Mouse (Mus musculus) hindbrain, embryonic 16.5 days (tissue): ENCODE data around the gene Prdm2. TPM values are rescaled to one million over a fixed set of nuclear protein-coding genes. Genes with fewer than 3 reads are reported as not detected.

Experiments
- ATAC-seq: fragments of 200-750 bp; cut with Nextera tagmentation; 2 replicates; pipeline ENCODE4 v1.8.0; 2017; ENCODE audit warnings: moderate TSS enrichment, moderate library complexity
- H3K27ac ChIP-seq: fragments of 300-500 bp; sonication (generic); 2 replicates; pipeline ENCODE4 v1.5.1; 2014; ENCODE audit warnings: low read depth, mild to moderate bottlenecking, control low read depth, low read length, moderate library complexity
- H3K27me3 ChIP-seq: fragments of 300-500 bp; sonication (generic); replicated peaks from 2 replicates; pipeline ENCODE4 v1.6.1; 2014; ENCODE audit warnings: low read length; ENCODE audit not compliant: control insufficient read depth, insufficient read depth
- H3K36me3 ChIP-seq: fragments of 300-500 bp; sonication (generic); 2 replicates; pipeline ENCODE4 v1.6.1; 2014; ENCODE audit warnings: mild to moderate bottlenecking, low read length, moderate library complexity, mixed read lengths; ENCODE audit not compliant: control insufficient read depth, insufficient read depth
- H3K4me1 ChIP-seq: fragments of 300-500 bp; sonication (generic); 2 replicates; pipeline ENCODE4 v1.6.1; 2014; ENCODE audit warnings: low read depth, low read length; ENCODE audit not compliant: control insufficient read depth, insufficient read depth
- H3K4me2 ChIP-seq: fragments of 300-500 bp; sonication (generic); 2 replicates; pipeline ENCODE4 v1.6.1; 2014; ENCODE audit warnings: mild to moderate bottlenecking, low read length, control low read depth, moderate library complexity
- H3K4me3 ChIP-seq: fragments of 300-500 bp; sonication (generic); 2 replicates; pipeline ENCODE4 v1.5.1; 2014; ENCODE audit warnings: mild to moderate bottlenecking, low read length, control low read depth, moderate library complexity
- H3K9ac ChIP-seq: fragments of 300-500 bp; sonication (generic); 2 replicates; pipeline ENCODE4 v1.6.1; 2014; ENCODE audit warnings: low read depth, mild to moderate bottlenecking, control low read depth, low read length, moderate library complexity
- H3K9me3 ChIP-seq: fragments of 300-500 bp; sonication (generic); 2 replicates; pipeline ENCODE4 v1.6.1; 2014; ENCODE audit warnings: mild to moderate bottlenecking, low read length, moderate library complexity; ENCODE audit not compliant: control insufficient read depth
- WGBS: fragments of 180-500 bp; shearing (Covaris S2); extraction: QIAGEN DNeasy Blood & Tissue Kit; methylation state at CpG from one replicate; pipeline ENCODE4 v1.1.7; 2014; 5-methylcytosine and 5-hydroxymethylcytosine counted together
- polyA plus RNA-seq: library from polyadenylated mRNA; unstranded; fragments of >200 nt; fragmentation: Nextera tagmentation; extraction: Ambion mirVana; gene quantifications from 2 replicates; pipeline ENCODE4 v1.2.1, GENCODE M21; 2015

Gene Prdm2
- polyA plus RNA-seq, 1 experiment from 2014 or later, result 12.0 TPM

DNA sequence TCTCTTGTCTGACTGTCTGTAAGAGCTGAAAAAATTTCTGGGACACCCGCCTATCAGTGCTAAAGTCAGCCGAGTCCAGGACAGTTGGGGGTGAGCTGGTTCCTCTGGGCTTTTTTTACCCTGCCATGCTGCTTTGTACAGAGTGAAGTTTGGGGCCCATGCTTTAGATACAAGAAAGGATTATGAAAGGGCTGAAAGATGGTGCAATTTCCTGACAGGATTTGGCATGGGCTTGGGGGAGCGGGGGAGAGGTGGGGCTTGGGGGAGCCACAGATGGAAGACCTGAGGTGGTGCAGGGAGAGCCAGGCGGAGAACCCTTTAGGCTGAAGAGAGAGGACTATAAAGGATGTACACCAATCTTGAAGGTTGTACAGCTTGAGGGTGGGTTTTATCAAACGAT, 26.3 kb upstream of the Prdm2 start:
- Histone ChIP-seq H3K4me1 (no peaks in the 10 kb centered on the region), H3K4me2 (no peak overlapping the region), H3K27me3 (no peaks in the 10 kb centered on the region), H3K9me3 (no peaks in the 10 kb centered on the region), H3K9ac (no peak overlapping the region), H3K4me3 (no peak overlapping the region), H3K36me3 (no peaks in the 10 kb centered on the region), H3K27ac (no peak overlapping the region)
- 90% methylated on average over 5 of the region's 5 CpGs for WGBS
- ATAC-seq, result no peak

DNA sequence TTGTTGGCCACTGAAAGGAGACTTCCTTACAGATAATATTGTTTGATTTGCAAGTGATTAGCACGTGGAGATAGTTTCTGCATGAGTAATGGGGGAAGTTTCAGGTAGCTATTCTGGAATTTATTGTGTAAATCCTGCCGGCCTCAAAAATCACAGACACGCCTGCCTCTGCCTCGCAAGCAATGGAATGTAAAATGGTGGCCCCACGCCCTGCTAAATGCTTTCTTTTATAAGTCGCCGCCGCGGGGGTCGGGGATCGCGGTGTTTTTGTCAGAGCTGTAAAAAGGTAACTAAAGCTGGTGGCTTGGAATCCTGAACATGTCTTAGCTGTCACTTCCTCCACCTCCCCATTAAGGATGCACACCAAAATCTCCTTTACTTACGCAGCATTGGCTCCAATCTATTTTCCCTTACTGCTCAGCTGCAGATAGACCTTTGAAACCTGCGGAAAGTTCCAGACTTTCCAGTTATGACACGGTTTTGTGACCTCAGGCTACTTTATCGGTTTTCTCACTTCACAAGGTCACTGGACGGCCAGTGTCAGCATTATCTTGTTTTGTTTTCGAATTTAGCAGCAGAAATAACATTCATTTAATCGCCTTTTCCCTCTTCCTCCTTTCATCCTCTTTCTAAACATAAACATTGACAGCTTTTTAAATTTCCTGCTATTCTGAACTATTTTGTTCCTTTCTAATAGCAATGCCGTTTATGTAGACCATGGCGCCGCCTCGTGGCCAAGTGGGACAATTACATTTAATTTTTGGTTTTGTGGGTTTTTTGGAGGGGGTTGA, 25.6 kb upstream of the Prdm2 start:
- H3K36me3 ChIP-seq, result no peaks in the 10 kb centered on the region
- 0 out of 2 replicates have a peak overlapping the region, but pooled peaks have one; percentile 30 for H3K4me2 ChIP-seq
- WGBS, result 26% methylated on average over 23 of the region's 23 CpGs
- no peaks in the 10 kb centered on the region for H3K27me3 ChIP-seq
- H3K4me1 ChIP-seq, result no peaks in the 10 kb centered on the region
- H3K9me3 ChIP-seq, result no peaks in the 10 kb centered on the region
- H3K27ac ChIP-seq, result no peak overlapping the region
- H3K9ac ChIP-seq, result no peak overlapping the region
- no peak for ATAC-seq
- H3K4me3 ChIP-seq, result no peak overlapping the region

DNA sequence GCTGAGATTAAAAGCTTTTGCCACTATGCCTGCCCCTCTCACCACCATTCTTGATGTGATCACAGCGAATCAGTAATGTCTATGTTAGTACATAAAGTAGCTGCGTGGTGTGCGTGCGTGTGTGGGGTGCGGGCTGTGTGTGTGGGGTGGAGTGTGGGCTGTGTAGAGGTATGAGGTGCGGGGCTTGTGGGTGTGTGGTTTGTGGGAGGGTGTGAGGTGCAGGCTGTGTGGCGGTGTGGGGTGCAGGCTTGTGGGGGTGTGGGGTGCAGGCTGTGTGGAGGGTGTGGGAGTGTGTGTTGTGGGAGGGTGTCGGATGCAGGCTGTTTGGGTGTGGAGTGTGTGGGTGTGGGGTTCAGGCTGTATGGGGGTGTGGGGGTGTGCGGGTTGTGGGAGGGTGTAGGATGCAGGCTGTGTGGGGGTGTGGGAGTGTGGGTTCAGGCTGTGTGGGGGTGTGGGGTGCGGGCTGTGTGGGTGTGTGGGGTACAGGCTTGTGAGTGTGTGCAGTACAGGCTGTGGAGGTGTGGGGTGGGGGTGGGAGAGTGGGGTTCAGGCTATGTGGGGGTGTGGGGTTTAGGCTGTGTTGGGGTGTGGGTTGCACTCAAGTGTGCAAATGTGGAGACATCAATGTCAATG, 19.1 kb upstream of the Prdm2 start:
- Histone ChIP-seq H3K4me2 (no peak overlapping the region), H3K4me3 (no peak overlapping the region), H3K36me3 (no peaks in the 10 kb centered on the region), H3K4me1 (no peaks in the 10 kb centered on the region), H3K27ac (no peak overlapping the region), H3K27me3 (no peaks in the 10 kb centered on the region), H3K9ac (no peak overlapping the region), H3K9me3 (no peaks in the 10 kb centered on the region)
- 95% methylated on average over 10 of the region's 10 CpGs for WGBS
- 0 out of 2 replicates have a peak, but pooled peaks have one; percentile 52 for ATAC-seq

DNA sequence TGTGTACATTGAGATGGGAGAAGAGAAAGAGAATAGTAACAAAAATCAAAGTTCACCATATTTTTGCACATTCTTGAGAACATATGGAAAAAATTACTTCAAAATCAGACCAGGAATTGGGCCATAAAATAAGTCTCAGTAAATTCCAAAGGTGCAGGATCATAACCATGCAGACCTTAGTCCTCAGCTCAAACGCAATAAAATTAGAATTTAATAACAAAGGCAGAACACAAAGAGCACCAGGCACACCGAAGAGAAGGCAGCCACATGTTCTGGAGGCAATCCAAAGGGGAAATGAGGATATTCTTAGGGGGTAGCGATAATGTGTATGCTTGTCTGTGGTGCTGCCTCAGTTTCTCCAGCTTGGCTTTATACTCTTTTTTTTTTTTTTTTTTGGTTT, 18.3 kb upstream of the Prdm2 start:
- Histone ChIP-seq H3K36me3 (no peaks in the 10 kb centered on the region), H3K27ac (no peak overlapping the region), H3K4me3 (no peak overlapping the region), H3K9ac (no peak overlapping the region), H3K4me1 (no peaks in the 10 kb centered on the region), H3K27me3 (no peaks in the 10 kb centered on the region), H3K4me2 (no peak overlapping the region), H3K9me3 (no peaks in the 10 kb centered on the region)
- 74% methylated on average over 3 of the region's 3 CpGs for WGBS
- no peak for ATAC-seq

DNA sequence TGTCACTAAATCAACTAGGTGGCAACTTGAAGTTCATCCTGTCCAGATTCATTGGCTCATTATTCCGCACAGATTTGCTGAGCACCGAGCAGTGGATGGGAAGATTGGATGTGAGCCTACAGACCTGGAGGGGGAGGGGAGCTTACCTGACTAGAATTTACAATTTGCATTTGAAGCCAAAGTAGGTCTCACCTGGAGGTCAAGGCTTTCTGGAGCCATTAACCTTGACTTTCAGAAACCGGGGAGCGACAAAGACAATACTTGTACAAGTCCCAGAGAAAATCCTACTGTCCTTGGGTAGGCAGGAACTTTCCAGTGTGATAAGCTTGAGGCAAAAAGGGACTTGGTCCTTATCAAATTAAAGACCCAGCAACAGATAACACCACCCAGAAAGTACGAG, 15.2 kb upstream of the Prdm2 start:
- H3K9ac ChIP-seq, result no peak overlapping the region
- ATAC-seq, result no peak

GRCm38 (mm10) chr4:143225886-143226285, 13.1 kb upstream of the Prdm2 start:
- Histone ChIP-seq H3K9me3 (no peaks in the 10 kb centered on the region), H3K9ac (no peak overlapping the region), H3K4me2 (no peak overlapping the region), H3K27ac (no peak overlapping the region), H3K36me3 (no peaks in the 10 kb centered on the region), H3K4me1 (no peaks in the 10 kb centered on the region), H3K4me3 (no peak overlapping the region), H3K27me3 (no peaks in the 10 kb centered on the region)
- WGBS, result 51% methylated on average over 9 of the region's 9 CpGs
- ATAC-seq, result no peak

More for the DNA sequence above, 15.2 kb upstream of the Prdm2 start:
- H3K27me3 ChIP-seq, result no peaks in the 10 kb centered on the region
- no peaks in the 10 kb centered on the region for H3K4me1 ChIP-seq
- H3K4me3 ChIP-seq, result no peak overlapping the region
- H3K9me3 ChIP-seq, result no peaks in the 10 kb centered on the region
- WGBS, result 77% methylated on average over 5 of the region's 5 CpGs
- H3K4me2 ChIP-seq, result no peak overlapping the region
- no peak overlapping the region for H3K27ac ChIP-seq
- H3K36me3 ChIP-seq, result no peaks in the 10 kb centered on the region

GRCm38 (mm10) chr4:143219316-143219751, 6.5 kb upstream of the Prdm2 start:
- Histone ChIP-seq H3K27ac (peak overlapping the region; percentile 55; the same call in 1 of the 2 replicates), H3K4me3 (peak overlapping the region; percentile 2; the same call in 1 of the 2 replicates), H3K27me3 (no peaks in the 10 kb centered on the region), H3K4me1 (no peaks in the 10 kb centered on the region), H3K4me2 (peak overlapping the region; percentile 37), H3K36me3 (no peaks in the 10 kb centered on the region), H3K9ac (peak overlapping the region; percentile 14), H3K9me3 (no peaks in the 10 kb centered on the region)
- ATAC-seq, result peak; percentile 80
- WGBS, result 12% methylated on average over 9 of the region's 9 CpGs

- no peaks in the 10 kb centered on the region for H3K4me1 ChIP-seq
Observed at GRCm38 (mm10) chr4:143218858-143219257, 6.1 kb upstream of the Prdm2 start.

DNA sequence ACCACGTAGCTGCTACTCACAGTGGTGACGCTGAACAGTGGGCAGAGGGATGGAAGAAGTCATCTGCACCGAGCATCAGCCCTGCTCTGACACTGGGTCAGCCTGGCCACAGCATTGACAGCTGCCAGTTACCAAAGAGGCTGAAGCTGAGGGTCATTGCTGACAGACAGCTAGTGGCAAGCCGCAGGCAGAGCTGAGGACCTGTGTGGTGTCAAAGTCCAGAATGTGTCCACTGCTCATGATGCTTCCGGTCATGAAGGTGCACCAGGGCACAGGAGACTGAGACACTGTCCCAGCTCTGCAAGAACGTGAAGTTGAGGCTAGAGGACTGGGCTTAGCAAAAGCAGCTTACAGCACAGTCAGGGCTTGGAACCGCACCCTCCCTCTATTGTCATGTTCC, 4.4 kb upstream of the Prdm2 start:
- peaks cover 4% of the 10 kb centered on the region for H3K4me1 ChIP-seq
- H3K27me3 ChIP-seq, result no peaks in the 10 kb centered on the region
- WGBS, result 82% methylated on average over 7 of the region's 7 CpGs
- H3K4me3 ChIP-seq, result no peak overlapping the region
- no peak overlapping the region for H3K4me2 ChIP-seq
- no peak overlapping the region for H3K9ac ChIP-seq
- H3K36me3 ChIP-seq, result no peaks in the 10 kb centered on the region
- H3K27ac ChIP-seq, result no peak overlapping the region
- no peak for ATAC-seq
- H3K9me3 ChIP-seq, result no peaks in the 10 kb centered on the region

More at GRCm38 (mm10) chr4:143218858-143219257, 6.1 kb upstream of the Prdm2 start:
- no peaks in the 10 kb centered on the region for H3K27me3 ChIP-seq
- no peaks in the 10 kb centered on the region for H3K9me3 ChIP-seq
- H3K36me3 ChIP-seq, result no peaks in the 10 kb centered on the region
- peak overlapping the region; percentile 37 for H3K4me2 ChIP-seq
- no peak overlapping the region for H3K27ac ChIP-seq
- WGBS, result 66% methylated on average over 2 of the region's 2 CpGs
- no peak overlapping the region for H3K4me3 ChIP-seq
- peak overlapping the region; percentile 14; the same call in 1 of the 2 replicates for H3K9ac ChIP-seq
- no peak for ATAC-seq
